Mouse (Mus musculus) embryonic facial prominence, embryonic 14.5 days (tissue): ENCODE measurements around the gene Prep. TPM values are rescaled to one million over a fixed set of nuclear protein-coding genes. Genes with fewer than 3 reads are reported as not detected.
"Not testable (repeated sequence)": the region's sequence is repeated elsewhere in the genome, so short reads cannot be mapped to it uniquely, and the experiment has no call there.

Experiments
- ATAC-seq: fragments of 200-750 bp; cut with Nextera tagmentation; 2 replicates; pipeline ENCODE4 v1.8.0; 2017; ENCODE audit warnings: low read depth, moderate number of reproducible peaks, moderate TSS enrichment
- DNase-seq: peaks from one replicate; pipeline ENCODE4 v3.0.0-alpha.2; 2015; ENCODE audit warnings: low spot score
- H3K27ac ChIP-seq: fragments of 300-500 bp; sonication (generic); replicated peaks from 2 replicates; pipeline ENCODE4 v1.5.1; 2014; ENCODE audit warnings: low read depth, mild to moderate bottlenecking, low read length, moderate library complexity
- H3K27me3 ChIP-seq: fragments of 300-500 bp; sonication (generic); replicated peaks from 2 replicates; pipeline ENCODE4 v1.6.1; 2014; ENCODE audit warnings: low read length; ENCODE audit not compliant: control insufficient read depth, insufficient read depth
- H3K36me3 ChIP-seq: fragments of 300-500 bp; sonication (generic); 2 replicates; pipeline ENCODE4 v1.6.1; 2014; ENCODE audit warnings: low read length, mixed read lengths; ENCODE audit not compliant: control insufficient read depth, insufficient read depth
- H3K4me1 ChIP-seq: fragments of 300-500 bp; sonication (generic); 2 replicates; pipeline ENCODE4 v1.6.1; 2014; ENCODE audit warnings: antibody characterized with exemption, low read length; ENCODE audit not compliant: control insufficient read depth, insufficient read depth
- H3K4me2 ChIP-seq: fragments of 300-500 bp; sonication (generic); 2 replicates; pipeline ENCODE4 v1.6.1; 2014; ENCODE audit warnings: low read depth, mild to moderate bottlenecking, low read length, moderate library complexity, mixed read lengths
- H3K4me3 ChIP-seq: fragments of 300-500 bp; sonication (generic); 2 replicates; pipeline ENCODE4 v1.5.1; 2014; ENCODE audit warnings: low read depth, mild to moderate bottlenecking, low read length
- H3K9ac ChIP-seq: fragments of 300-500 bp; sonication (generic); 2 replicates; pipeline ENCODE4 v1.6.1; 2014; ENCODE audit warnings: low read depth, mild to moderate bottlenecking, low read length, moderate library complexity, mixed read lengths
- H3K9me3 ChIP-seq: fragments of 300-500 bp; sonication (generic); 2 replicates; pipeline ENCODE4 v1.6.1; 2016; ENCODE audit warnings: low read length; ENCODE audit not compliant: control insufficient read depth
- WGBS: fragments of 180-500 bp; shearing (Covaris S2); extraction: QIAGEN DNeasy Blood & Tissue Kit; methylation state at CpG from one replicate; pipeline ENCODE4 v1.1.7; 2014; 5-methylcytosine and 5-hydroxymethylcytosine counted together
- polyA plus RNA-seq: library from polyadenylated mRNA; unstranded; fragments of >200 nt; fragmentation: Nextera tagmentation; extraction: Ambion mirVana; gene quantifications from 2 replicates; pipeline ENCODE4 v1.2.1, GENCODE M21; 2014

The Prep gene
- polyA plus RNA-seq, 1 experiment from 2014 or later: 19.0 TPM

- no peak overlapping the region for H3K27ac ChIP-seq
- no peak overlapping the region for H3K9ac ChIP-seq
- no peak for ATAC-seq
- DNase-seq: no peak
- no peak overlapping the region for H3K4me3 ChIP-seq
- no peaks in the 10 kb centered on the region for H3K9me3 ChIP-seq
- H3K4me2 ChIP-seq: no peak overlapping the region
- H3K27me3 ChIP-seq: no peaks in the 10 kb centered on the region
- H3K36me3 ChIP-seq: peaks cover 82% of the 10 kb centered on the region
- WGBS: 90% methylated on average over 12 of the region's 12 CpGs
- no peaks in the 10 kb centered on the region for H3K4me1 ChIP-seq
Measured at GRCm38 (mm10) chr10:45151771-45152692, 85.0 kb downstream of the Prep start.

DNA sequence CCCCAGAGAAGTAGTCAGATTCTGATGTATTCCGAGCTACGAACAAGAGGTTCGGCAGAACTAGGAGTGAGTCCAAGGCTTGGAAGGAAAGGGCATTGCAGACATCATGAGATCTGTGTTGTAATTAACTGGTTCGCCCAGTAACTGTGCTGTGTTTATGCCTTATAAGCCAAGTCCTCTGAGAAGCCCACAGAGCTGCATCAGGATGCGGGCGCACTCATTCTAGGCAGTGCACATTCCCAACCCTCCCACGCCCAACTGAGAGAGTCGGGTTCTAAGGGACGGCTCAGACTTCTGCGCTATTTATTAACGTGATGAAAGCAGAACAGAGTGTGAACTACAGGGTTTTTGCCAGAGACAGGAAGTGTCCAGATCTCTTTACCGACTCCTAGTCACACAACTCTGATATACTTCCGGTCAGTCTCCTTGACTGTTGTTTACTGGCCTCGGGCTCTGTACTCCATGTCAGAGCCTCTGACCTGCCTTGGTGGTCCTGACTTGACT lies 87.6 kb downstream of the Prep start:
- DNase-seq: no peak
- H3K4me3 ChIP-seq: no peak overlapping the region

DNA sequence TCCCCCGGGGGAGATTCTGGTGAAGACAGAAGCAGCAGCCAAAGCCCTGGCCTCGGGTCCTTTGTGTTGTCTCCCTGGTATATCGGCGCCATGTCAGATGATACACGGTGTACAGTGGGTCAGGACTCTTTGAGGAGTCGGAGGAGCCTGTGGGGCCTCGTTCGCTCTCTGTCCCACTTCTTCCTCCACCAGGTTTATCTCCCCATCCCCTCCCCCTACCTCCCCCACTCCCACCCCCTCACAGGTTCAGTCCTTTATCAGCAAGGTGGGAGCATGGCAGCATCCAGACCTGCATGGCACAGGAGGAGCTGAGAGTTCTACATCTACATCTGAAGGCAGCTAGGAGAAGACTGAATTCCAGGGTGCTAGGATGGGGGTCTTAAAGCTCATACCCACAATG lies 98.8 kb downstream of the Prep start:
- no peaks in the 10 kb centered on the region for H3K4me1 ChIP-seq
- WGBS: 88% methylated on average over 8 of the region's 8 CpGs
- no peaks in the 10 kb centered on the region for H3K9me3 ChIP-seq
- H3K4me2 ChIP-seq: no peak overlapping the region
- no peak overlapping the region for H3K27ac ChIP-seq
- no peak for DNase-seq
- no peak overlapping the region for H3K9ac ChIP-seq
- no peak overlapping the region for H3K4me3 ChIP-seq
- H3K27me3 ChIP-seq: no peaks in the 10 kb centered on the region
- no peaks in the 10 kb centered on the region for H3K36me3 ChIP-seq
- ATAC-seq: no peak

More for the DNA sequence above, 87.6 kb downstream of the Prep start:
- H3K4me1 ChIP-seq: no peaks in the 10 kb centered on the region
- peaks cover 88% of the 10 kb centered on the region for H3K36me3 ChIP-seq
- H3K9ac ChIP-seq: no peak overlapping the region
- no peaks in the 10 kb centered on the region for H3K27me3 ChIP-seq
- ATAC-seq: no peak
- WGBS: 90% methylated on average over 14 of the region's 14 CpGs
- no peak overlapping the region for H3K4me2 ChIP-seq
- H3K9me3 ChIP-seq: no peaks in the 10 kb centered on the region
- no peak overlapping the region for H3K27ac ChIP-seq

DNA sequence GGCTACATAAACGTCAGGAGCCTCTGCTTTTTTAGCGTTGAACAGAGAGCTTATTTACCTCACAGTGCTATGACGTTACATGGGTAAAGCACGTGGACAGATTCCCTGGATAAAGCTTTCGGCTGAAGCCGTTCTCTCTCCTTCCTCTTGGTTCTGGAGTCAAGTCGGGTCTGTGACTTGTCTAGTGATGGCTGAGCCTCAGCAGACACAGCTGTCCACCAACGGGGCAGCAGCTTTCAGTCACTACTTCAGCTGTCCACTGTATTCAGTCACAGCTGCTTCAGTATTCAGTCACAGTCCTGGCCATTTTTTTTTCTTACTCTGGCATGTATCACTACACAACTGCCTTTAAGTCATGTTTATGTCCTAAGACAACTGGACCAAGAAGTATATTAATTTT lies 106.9 kb downstream of the Prep start:
- Histone ChIP-seq H3K9me3 (no peaks in the 10 kb centered on the region), H3K4me3 (no peak overlapping the region), H3K27ac (no peak overlapping the region), H3K36me3 (no peaks in the 10 kb centered on the region), H3K27me3 (no peaks in the 10 kb centered on the region), H3K4me2 (no peak overlapping the region), H3K9ac (no peak overlapping the region), H3K4me1 (no peaks in the 10 kb centered on the region)
- ATAC-seq: peak; percentile 44; the same call in 1 of the 2 replicates
- peak; percentile 36 for DNase-seq
- WGBS: 81% methylated on average over 8 of the region's 8 CpGs

DNA sequence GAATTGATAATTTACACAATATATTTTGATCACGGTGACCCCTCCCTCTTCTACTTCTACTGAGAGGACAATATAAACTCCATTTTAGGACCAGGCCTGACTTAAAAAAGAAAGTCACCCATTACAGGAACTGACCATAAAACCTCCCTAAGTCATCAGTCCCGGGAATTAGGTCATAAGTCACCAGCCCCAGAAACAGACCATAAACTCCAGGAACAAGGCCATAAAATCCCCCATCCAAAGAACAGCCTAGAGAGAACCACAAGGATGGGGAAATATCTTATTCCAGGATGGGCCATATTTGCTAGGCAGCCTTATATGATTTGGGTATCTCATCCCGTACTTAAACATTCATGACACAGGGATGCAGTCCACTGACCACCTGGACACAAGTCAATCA lies 107.3 kb downstream of the Prep start:
- Histone ChIP-seq H3K36me3 (no peaks in the 10 kb centered on the region), H3K27ac (no peak overlapping the region), H3K4me2 (no peak overlapping the region), H3K9ac (no peak overlapping the region), H3K4me1 (no peaks in the 10 kb centered on the region), H3K27me3 (no peaks in the 10 kb centered on the region), H3K4me3 (no peak overlapping the region), H3K9me3 (no peaks in the 10 kb centered on the region)
- ATAC-seq (no peak), DNase-seq (no peak)
- 86% methylated on average over 3 of the region's 3 CpGs for WGBS

DNA sequence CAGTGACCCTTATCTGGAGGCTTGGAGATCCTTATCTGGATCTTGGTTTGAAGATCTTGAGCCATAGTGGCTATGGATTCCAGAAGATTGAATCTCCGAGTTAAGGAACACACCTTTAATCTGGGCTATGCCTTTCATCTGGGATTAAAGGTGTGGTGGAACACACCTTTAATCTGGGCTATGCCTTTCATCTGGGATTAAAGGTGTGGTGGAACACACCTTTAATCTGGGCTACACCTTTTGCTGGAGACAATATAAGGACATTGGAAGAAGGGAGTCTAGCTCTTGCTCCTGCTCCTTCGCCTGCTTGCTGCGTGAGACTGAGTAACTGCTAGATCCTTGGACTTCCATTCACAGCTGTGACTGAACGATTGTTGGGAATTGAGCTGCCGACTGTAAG lies 110.8 kb downstream of the Prep start, which contains the start of gene Popdc3:
TSS of gene Popdc3 (plus strand) at position 301 of the 400 bp plus-strand sequence.
- not testable (repeated sequence) for DNase-seq, H3K4me3 ChIP-seq, H3K27ac ChIP-seq, H3K9me3 ChIP-seq, H3K4me1 ChIP-seq, H3K36me3 ChIP-seq, ATAC-seq, H3K27me3 ChIP-seq, H3K4me2 ChIP-seq, H3K9ac ChIP-seq
- WGBS: no CpG with 5 or more reads among the region's 5 CpGs

GRCm38 (mm10) chr10:45180677-45181326 lies 113.8 kb downstream of the Prep start:
- Histone ChIP-seq H3K27me3 (no peaks in the 10 kb centered on the region), H3K4me2 (no peak overlapping the region), H3K4me3 (no peak overlapping the region), H3K36me3 (no peaks in the 10 kb centered on the region), H3K27ac (no peak overlapping the region), H3K4me1 (no peaks in the 10 kb centered on the region), H3K9me3 (no peaks in the 10 kb centered on the region), H3K9ac (no peak overlapping the region)
- no peak for ATAC-seq
- 95% methylated on average over 4 of the region's 4 CpGs for WGBS
- no peak for DNase-seq

GRCm38 (mm10) chr10:45181344-45181743 lies 114.3 kb downstream of the Prep start:
- no peak overlapping the region for H3K27ac ChIP-seq
- DNase-seq: peak; percentile 31
- H3K4me1 ChIP-seq: no peaks in the 10 kb centered on the region
- H3K36me3 ChIP-seq: no peaks in the 10 kb centered on the region
- no peaks in the 10 kb centered on the region for H3K9me3 ChIP-seq
- no peaks in the 10 kb centered on the region for H3K27me3 ChIP-seq
- H3K4me2 ChIP-seq: no peak overlapping the region
- no peak overlapping the region for H3K9ac ChIP-seq
- ATAC-seq: no peak
- no peak overlapping the region for H3K4me3 ChIP-seq
- 75% methylated on average over 3 of the region's 3 CpGs for WGBS
